Mouse (Mus musculus) CH12.LX (cell line): Measurements from ENCODE around the gene Gm49405. TPM values are rescaled to one million over a fixed set of nuclear protein-coding genes. Genes with fewer than 3 reads are reported as not detected.

Experiments
- DNase-seq: peaks from one replicate; pipeline ENCODE4 v3.0.0-alpha.2; 2013; ENCODE audit errors: extremely low read depth
- H3K27ac ChIP-seq: 2 replicates; pipeline ENCODE4 v1.5.1; 2012; ENCODE audit warnings: low read depth, mild to moderate bottlenecking, control low read depth, moderate library complexity; ENCODE audit not compliant: insufficient read depth
- H3K27me3 ChIP-seq: replicated peaks from 2 replicates; pipeline ENCODE3; 2012; ENCODE audit warnings: inconsistent platforms
- H3K36me3 ChIP-seq, 2 experiments: replicated peaks in 1 of 2; 2 replicates each; pipeline versions ENCODE3 to v1.6.1; 2012; ENCODE audit warnings: inconsistent platforms in 1 of 2, low read length in 1 of 2, mild to moderate bottlenecking in 1 of 2, mixed read lengths in 1 of 2, moderate library complexity in 1 of 2; ENCODE audit not compliant: control insufficient read depth in 1 of 2, insufficient read depth in 1 of 2
- H3K4me1 ChIP-seq, 2 experiments: 2 replicates each; pipeline ENCODE4 v1.6.1; 2012; ENCODE audit warnings: inconsistent platforms in 1 of 2, moderate library complexity in 1 of 2; ENCODE audit not compliant: insufficient read depth in 2 of 2, control insufficient read depth in 1 of 2
- H3K4me2 ChIP-seq: 2 replicates; pipeline ENCODE4 v1.6.1; 2012; ENCODE audit warnings: low read depth, mild to moderate bottlenecking, control low read depth; ENCODE audit not compliant: poor library complexity, insufficient read depth, severe bottlenecking
- H3K4me3 ChIP-seq, 3 experiments: fragments of 150-350 bp in 1 of 3; sonication (generic) in 1 of 3; replicated peaks in 1 of 3; 2 replicates each; pipeline versions ENCODE3 to v1.5.1; 2011 to 2012; ENCODE audit warnings: low read depth in 2 of 3, low read length in 2 of 3, mild to moderate bottlenecking in 2 of 3, moderate library complexity in 2 of 3, control low read depth in 1 of 3, improper control_type of control experiment in 1 of 3, inconsistent platforms in 1 of 3, mixed read lengths in 1 of 3; ENCODE audit not compliant: poor library complexity in 1 of 3
- H3K79me2 ChIP-seq: replicated peaks from 2 replicates; pipeline ENCODE4 v1.6.1; 2012; ENCODE audit warnings: mild to moderate bottlenecking, moderate library complexity; ENCODE audit not compliant: control insufficient read depth, poor library complexity, insufficient read depth, severe bottlenecking; ENCODE audit errors: extremely low read depth
- H3K9ac ChIP-seq: 2 replicates; pipeline ENCODE4 v1.6.1; 2012; ENCODE audit warnings: low read depth, mild to moderate bottlenecking, control low read depth, moderate library complexity; ENCODE audit not compliant: insufficient read depth
- H3K9me3 ChIP-seq: replicated peaks from 2 replicates; pipeline ENCODE3; 2012; ENCODE audit warnings: low read length, inconsistent platforms, mixed read lengths
- BHLHE40 ChIP-seq: IDR thresholded peaks from 2 replicates; pipeline ENCODE4 v1.6.1; 2011; ENCODE audit warnings: mild to moderate bottlenecking, low read depth, low read length, improper control_type of control experiment
- CHD1 ChIP-seq: IDR thresholded peaks from 2 replicates; pipeline ENCODE4 v1.6.1; 2012; ENCODE audit warnings: low read depth, low read length, improper control_type of control experiment, inconsistent platforms
- CHD2 ChIP-seq: IDR thresholded peaks from 2 replicates; pipeline ENCODE4 v1.6.1; 2011; ENCODE audit warnings: low read length, improper control_type of control experiment
- CTCF ChIP-seq, 2 experiments: IDR thresholded peaks in 1 of 2; conservative IDR thresholded peaks in 1 of 2; 2 replicates each; pipeline ENCODE4 v1.5.1; 2011 to 2012; ENCODE audit warnings: low read depth in 2 of 2, low read length in 2 of 2, improper control_type of control experiment in 1 of 2, inconsistent platforms in 1 of 2, mild to moderate bottlenecking in 1 of 2, moderate library complexity in 1 of 2
- E2F4 ChIP-seq: IDR thresholded peaks from 2 replicates; pipeline ENCODE4 v1.6.1; 2011; ENCODE audit warnings: low read depth, low read length, improper control_type of control experiment; ENCODE audit not compliant: insufficient replicate concordance
- ELF1 ChIP-seq: IDR thresholded peaks from 2 replicates; pipeline ENCODE4 v1.6.1; 2014; ENCODE audit warnings: low read depth, mild to moderate bottlenecking, inconsistent platforms, low read length, improper control_type of control experiment
- EP300 ChIP-seq: IDR thresholded peaks from 2 replicates; pipeline ENCODE4 v1.6.1; 2011; ENCODE audit warnings: low read length, improper control_type of control experiment
- ETS1 ChIP-seq: conservative IDR thresholded peaks from 2 replicates; pipeline ENCODE4 v1.6.1; 2012; ENCODE audit warnings: low read depth, mild to moderate bottlenecking, inconsistent platforms, low read length, improper control_type of control experiment, moderate library complexity
- GABPA ChIP-seq: IDR thresholded peaks from 2 replicates; pipeline ENCODE4 v1.6.1; 2012; ENCODE audit warnings: low read depth, low read length, improper control_type of control experiment, inconsistent platforms; ENCODE audit not compliant: insufficient replicate concordance
- HCFC1 ChIP-seq: IDR thresholded peaks from 2 replicates; pipeline ENCODE4 v1.6.1; 2012; ENCODE audit warnings: low read depth, mild to moderate bottlenecking, inconsistent platforms, low read length, improper control_type of control experiment
- IRF4 ChIP-seq: IDR thresholded peaks from 2 replicates; pipeline ENCODE4 v1.6.1; 2014; ENCODE audit warnings: low read depth, mild to moderate bottlenecking, inconsistent platforms, low read length, improper control_type of control experiment
- JUN ChIP-seq: IDR thresholded peaks from 2 replicates; pipeline ENCODE4 v1.6.1; 2011; ENCODE audit warnings: low read depth, mild to moderate bottlenecking, low read length, improper control_type of control experiment, moderate library complexity; ENCODE audit not compliant: insufficient read depth
- JUND ChIP-seq: conservative IDR thresholded peaks from 2 replicates; pipeline ENCODE4 v1.6.1; 2011; ENCODE audit warnings: low read depth, low read length, improper control_type of control experiment
- KAT2A ChIP-seq: IDR thresholded peaks from 2 replicates; pipeline ENCODE4 v1.6.1; 2012; ENCODE audit warnings: low read length, improper control_type of control experiment, inconsistent platforms; ENCODE audit not compliant: insufficient replicate concordance
- MAFK ChIP-seq: IDR thresholded peaks from 2 replicates; pipeline ENCODE4 v1.6.1; 2011; ENCODE audit warnings: low read length, improper control_type of control experiment; ENCODE audit not compliant: insufficient replicate concordance
- MAX ChIP-seq: IDR thresholded peaks from 2 replicates; pipeline ENCODE4 v1.6.1; 2011; ENCODE audit warnings: low read length, improper control_type of control experiment
- MAZ ChIP-seq: IDR thresholded peaks from 2 replicates; pipeline ENCODE4 v1.6.1; 2012; ENCODE audit warnings: low read depth, mild to moderate bottlenecking, inconsistent platforms, low read length, improper control_type of control experiment, moderate library complexity
- MEF2A ChIP-seq: IDR thresholded peaks from 2 replicates; pipeline ENCODE4 v1.6.1; 2014; ENCODE audit warnings: low read depth, mild to moderate bottlenecking, inconsistent platforms, low read length, improper control_type of control experiment, borderline replicate concordance
- MXI1 ChIP-seq: IDR thresholded peaks from 2 replicates; pipeline ENCODE4 v1.6.1; 2011; ENCODE audit warnings: mild to moderate bottlenecking, low read depth, low read length, improper control_type of control experiment
- MYC ChIP-seq: IDR thresholded peaks from 2 replicates; pipeline ENCODE4 v1.6.1; 2011; ENCODE audit warnings: low read depth, mild to moderate bottlenecking, improper control_type of control experiment, low read length
- NELFE ChIP-seq: IDR thresholded peaks from 2 replicates; pipeline ENCODE4 v1.6.1; 2011; ENCODE audit warnings: low read depth, low read length, improper control_type of control experiment
- NRF1 ChIP-seq: IDR thresholded peaks from 2 replicates; pipeline ENCODE4 v1.6.1; 2014; ENCODE audit warnings: low read depth, mild to moderate bottlenecking, inconsistent platforms, low read length, improper control_type of control experiment, moderate library complexity
- PAX5 ChIP-seq: IDR thresholded peaks from 2 replicates; pipeline ENCODE4 v1.6.1; 2012; ENCODE audit warnings: low read length, inconsistent platforms, mixed read lengths
- POLR2A ChIP-seq: IDR thresholded peaks from 2 replicates; pipeline ENCODE4 v1.6.1; 2011; ENCODE audit warnings: low read depth, mild to moderate bottlenecking, improper control_type of control experiment, low read length
- POLR2AphosphoS2 ChIP-seq: IDR thresholded peaks from 2 replicates; pipeline ENCODE4 v1.6.1; 2011; ENCODE audit warnings: low read depth, low read length, improper control_type of control experiment
- RAD21 ChIP-seq: IDR thresholded peaks from 2 replicates; pipeline ENCODE4 v1.6.1; 2011; ENCODE audit warnings: low read depth, mild to moderate bottlenecking, low read length, improper control_type of control experiment, moderate library complexity
- RCOR1 ChIP-seq: conservative IDR thresholded peaks from 2 replicates; pipeline ENCODE4 v1.6.1; 2012; ENCODE audit warnings: low read depth, mild to moderate bottlenecking, inconsistent platforms, low read length, improper control_type of control experiment
- SIN3A ChIP-seq: IDR thresholded peaks from 2 replicates; pipeline ENCODE4 v1.6.1; 2012; ENCODE audit warnings: low read length, improper control_type of control experiment, inconsistent platforms
- SMC3 ChIP-seq: IDR thresholded peaks from 2 replicates; pipeline ENCODE4 v1.6.1; 2011; ENCODE audit warnings: low read depth, low read length, improper control_type of control experiment
- TBP ChIP-seq: conservative IDR thresholded peaks from 2 replicates; pipeline ENCODE4 v1.6.1; 2011; ENCODE audit warnings: low read depth, low read length, improper control_type of control experiment
- TCF12 ChIP-seq: IDR thresholded peaks from 2 replicates; pipeline ENCODE4 v1.6.1; 2014; ENCODE audit warnings: low read depth, mild to moderate bottlenecking, inconsistent platforms, low read length, improper control_type of control experiment
- UBTF ChIP-seq: IDR thresholded peaks from 2 replicates; pipeline ENCODE4 v1.6.1; 2012; ENCODE audit warnings: low read depth, mild to moderate bottlenecking, inconsistent platforms, low read length, improper control_type of control experiment, moderate library complexity
- USF1 ChIP-seq: IDR thresholded peaks from 2 replicates; pipeline ENCODE4 v1.6.1; 2014; ENCODE audit warnings: low read depth, mild to moderate bottlenecking, inconsistent platforms, low read length, improper control_type of control experiment
- USF2 ChIP-seq: conservative IDR thresholded peaks from 2 replicates; pipeline ENCODE4 v1.6.1; 2011; ENCODE audit warnings: low read depth, low read length, improper control_type of control experiment
- ZC3H11A ChIP-seq: IDR thresholded peaks from 2 replicates; pipeline ENCODE4 v1.6.1; 2012; ENCODE audit warnings: low read depth, mild to moderate bottlenecking, inconsistent platforms, low read length, improper control_type of control experiment
- ZKSCAN1 ChIP-seq: IDR thresholded peaks from 2 replicates; pipeline ENCODE4 v1.6.1; 2012; ENCODE audit warnings: low read depth, inconsistent platforms, low read length, improper control_type of control experiment, borderline replicate concordance
- ZNF384 ChIP-seq: IDR thresholded peaks from 2 replicates; pipeline ENCODE4 v1.6.1; 2012; ENCODE audit warnings: low read depth, low read length, improper control_type of control experiment, inconsistent platforms
- dilution Hi-C: fragments of 300-500 bp; cut with MboI; formaldehyde crosslinking; loops from 2 replicates; pipeline ENCODE4 v1.14.3; 2020; ENCODE audit warnings: low sequenced_read_pairs; ENCODE audit not compliant: extremely low pct_unique_long_range_greater_than_20kb, extremely low pct_ligation_motif_present
- in situ Hi-C: fragments of 300-500 bp; cut with MboI; formaldehyde crosslinking; loops from 3 replicates; pipeline ENCODE4 v1.14.3; 2019; ENCODE audit warnings: low sequenced_read_pairs, low pct_ligation_motif_present, low pct_unique_long_range_greater_than_20kb, mixed read lengths
- polyA plus RNA-seq: library from polyadenylated mRNA; unstranded; fragments of >175 nt; gene quantifications from 2 replicates; pipeline ENCODE4 v1.2.1, GENCODE M21; 2012; ENCODE audit warnings: low read depth; ENCODE audit not compliant: insufficient read length
- total RNA-seq, 2 experiments: library from RNA; depleted of rRNA; stranded (reverse); fragments of 300-350 nt in 1 of 2; fragments of >200 nt in 1 of 2; gene quantifications; 2 replicates each; pipeline ENCODE4 v1.2.3; 2012 to 2014

Gm49405 gene
- total RNA-seq (2012; rRNA removed) (2.0 and 2.1 TPM in 2 replicates), total RNA-seq (2014; rRNA removed) (0.99 and 1.1 TPM in 2 replicates), polyA plus RNA-seq (2.7 and 3.3 TPM in 2 replicates)

- peak within 1 kb of the TSS; percentile 75 to 84 (median 83) for H3K4me3 ChIP-seq
- H3K9ac ChIP-seq = peak within 1 kb of the TSS; percentile 70
- H3K27ac ChIP-seq = peak within 1 kb of the TSS; percentile 89
- H3K79me2 ChIP-seq = no peaks in the 10 kb centered on the region
- peaks cover 16% of the 10 kb centered on the region for H3K27me3 ChIP-seq
- H3K36me3 ChIP-seq = peaks cover 9 to 34% of the 10 kb centered on the region in 2 experiments
- DNase-seq = peak; percentile 99
- H3K4me2 ChIP-seq = peak within 1 kb of the TSS; percentile 85
- dilution Hi-C loops (no loop called here), in situ Hi-C loops (no loop called here)
- peaks cover 11 to 23% of the 10 kb centered on the region in 2 experiments for H3K4me1 ChIP-seq
- no peaks in the 10 kb centered on the region for H3K9me3 ChIP-seq
- peak; percentile 53; the same call in 1 of the 2 replicates for TF ChIP-seq IRF4
- TF ChIP-seq RCOR1 = 0 out of 2 replicates have a peak, but pooled peaks have one; percentile 38
- no peak for TF ChIP-seq CHD2
- TF ChIP-seq ZNF384 = no peak
- peak; percentile 44; the same call in 1 of the 2 replicates for TF ChIP-seq MEF2A
- peak; percentile 66 for TF ChIP-seq ELF1
- peak; percentile 56 for TF ChIP-seq RAD21
- TF ChIP-seq MXI1 = peak; percentile 69
- TF ChIP-seq BHLHE40 = peak; percentile 25; the same call in 1 of the 2 replicates
- TF ChIP-seq USF2 = no peak
- no peak for TF ChIP-seq MAFK
- TF ChIP-seq KAT2A = 0 out of 2 replicates have a peak, but pooled peaks have one; percentile 38
- no peak for TF ChIP-seq GABPA
- TF ChIP-seq JUN = no peak
- TF ChIP-seq CHD1 = 0 out of 2 replicates have a peak, but pooled peaks have one; percentile 47
- peak; percentile 79 for TF ChIP-seq MYC
- peak; percentile 89 for TF ChIP-seq POLR2A
- TF ChIP-seq NELFE = peak; percentile 93
- TF ChIP-seq EP300 = no peak
- TF ChIP-seq ETS1 = no peak; the same call in 1 of the 2 replicates
- TF ChIP-seq PAX5 = no peak
- TF ChIP-seq MAX = peak; percentile 51; the same call in 1 of the 2 replicates
- no peak for TF ChIP-seq USF1
- peak; percentile 83 for TF ChIP-seq SIN3A
- TF ChIP-seq POLR2AphosphoS2 = peak; percentile 90
- TF ChIP-seq HCFC1 = peak; percentile 68
- peak; percentile 44; the same call in 1 of the 2 replicates for TF ChIP-seq TCF12
- no peak for TF ChIP-seq ZKSCAN1
- TF ChIP-seq E2F4 = no peak
- peak; percentile 39; the same call in 1 of the 2 replicates for TF ChIP-seq MAZ
- peak; percentile 44 to 83; a peak in 3 of 4 replicates for TF ChIP-seq CTCF (conservative IDR thresholded peaks at IDR 0.05 in 1 of 2, IDR thresholded peaks at IDR 0.05 in 1 of 2; ENCODE audit: low read depth in 2 of 2, low read length in 2 of 2)
- TF ChIP-seq UBTF = peak; percentile 66; the same call in 1 of the 2 replicates
- TF ChIP-seq NRF1 = peak; percentile 88
- peak; percentile 43 for TF ChIP-seq SMC3
- TF ChIP-seq TBP = peak; percentile 69
- peak; percentile 12; the same call in 1 of the 2 replicates for TF ChIP-seq JUND
- no peak for TF ChIP-seq ZC3H11A
Measured at GRCm38 (mm10) chr19:4000119-4000900, at the start of gene Gm49405, which contains the start of gene Nudt8. Gene Gm49405 (plus strand): TSS chr19:4000626. Gene Nudt8 (plus strand): TSS chr19:4000580.
